Mouse (Mus musculus): ENCODE measurements around the gene Zfp994.
"Not testable (repeated sequence)": the region's sequence is repeated elsewhere in the genome, so short reads cannot be mapped to it uniquely, and the experiment has no call there.

GRCm38 (mm10) chr17:22165722-22166294 lies 59.6 kb downstream of the Zfp994 start, which contains the start of gene Zfp947:
- not testable (repeated sequence) for TF ChIP-seq POLR2A, CTCF (IDR thresholded peaks at IDR 0.05; ENCODE audit: extremely low read depth, insufficient read depth, low read length)
